Mouse (Mus musculus) forebrain, embryonic 15.5 days (tissue): ENCODE measurements around the gene Galnt17. TPM values are rescaled to one million over a fixed set of nuclear protein-coding genes. Genes with fewer than 3 reads are reported as not detected.

Source experiments
- ATAC-seq: fragments of 200-750 bp; cut with Nextera tagmentation; replicated peaks from 2 replicates; pipeline ENCODE4 v1.8.0; 2017; ENCODE audit warnings: mild to moderate bottlenecking, moderate TSS enrichment, moderate library complexity
- H3K27ac ChIP-seq: fragments of 300-500 bp; sonication (generic); replicated peaks from 2 replicates; pipeline ENCODE4 v1.5.1; 2015; ENCODE audit warnings: mild to moderate bottlenecking, inconsistent platforms
- H3K27me3 ChIP-seq: fragments of 300-500 bp; sonication (generic); 2 replicates; pipeline ENCODE4 v1.6.1; 2015; ENCODE audit warnings: inconsistent platforms
- H3K36me3 ChIP-seq: fragments of 300-500 bp; sonication (generic); 2 replicates; pipeline ENCODE4 v1.6.1; 2015; ENCODE audit warnings: mild to moderate bottlenecking, inconsistent platforms
- H3K4me1 ChIP-seq: fragments of 300-500 bp; sonication (generic); 2 replicates; pipeline ENCODE4 v1.6.1; 2015; ENCODE audit warnings: inconsistent platforms
- H3K4me2 ChIP-seq: fragments of 300-500 bp; sonication (generic); replicated peaks from 2 replicates; pipeline ENCODE4 v1.6.1; 2015; ENCODE audit warnings: mild to moderate bottlenecking, inconsistent platforms
- H3K4me3 ChIP-seq: fragments of 300-500 bp; sonication (generic); 2 replicates; pipeline ENCODE4 v1.5.1; 2015; ENCODE audit warnings: mild to moderate bottlenecking, inconsistent platforms
- H3K9ac ChIP-seq: fragments of 300-500 bp; sonication (generic); replicated peaks from 2 replicates; pipeline ENCODE4 v1.6.1; 2015; ENCODE audit warnings: mild to moderate bottlenecking, inconsistent platforms
- H3K9me3 ChIP-seq: fragments of 300-500 bp; sonication (generic); 2 replicates; pipeline ENCODE4 v1.6.1; 2016; ENCODE audit warnings: inconsistent platforms
- WGBS: fragments of 180-500 bp; shearing (Covaris S2); methylation state at CpG from one replicate; pipeline ENCODE4 v1.1.7; 2015; ENCODE audit warnings: mixed read lengths; 5-methylcytosine and 5-hydroxymethylcytosine counted together
- polyA plus RNA-seq: library from polyadenylated mRNA; unstranded; fragments of >200 nt; fragmentation: Nextera tagmentation; extraction: Ambion mirVana; gene quantifications from 2 replicates; pipeline ENCODE4 v1.2.1, GENCODE M21; 2015

The Galnt17 gene
- polyA plus RNA-seq, 1 experiment from 2014 or later: 10.0 TPM

GRCm38 (mm10) chr5:131287091-131287490 is 21.2 kb downstream of the Galnt17 start:
- Histone ChIP-seq H3K4me3 (no peak overlapping the region), H3K9me3 (no peaks in the 10 kb centered on the region), H3K27me3 (no peaks in the 10 kb centered on the region), H3K27ac (no peak overlapping the region), H3K4me1 (no peaks in the 10 kb centered on the region; the same call in 1 of the 2 replicates), H3K9ac (no peak overlapping the region), H3K36me3 (no peaks in the 10 kb centered on the region), H3K4me2 (no peak overlapping the region)
- 89% methylated on average over 6 of the region's 6 CpGs for WGBS
- no peak for ATAC-seq

GRCm38 (mm10) chr5:131286680-131287079 is 21.6 kb downstream of the Galnt17 start:
- H3K4me3 ChIP-seq: no peak overlapping the region
- WGBS: 96% methylated on average over 2 of the region's 2 CpGs
- H3K4me2 ChIP-seq: no peak overlapping the region
- no peak overlapping the region for H3K9ac ChIP-seq
- H3K27ac ChIP-seq: no peak overlapping the region
- ATAC-seq: no peak
- H3K4me1 ChIP-seq: no peaks in the 10 kb centered on the region; the same call in 1 of the 2 replicates
- H3K27me3 ChIP-seq: no peaks in the 10 kb centered on the region
- H3K36me3 ChIP-seq: no peaks in the 10 kb centered on the region
- no peaks in the 10 kb centered on the region for H3K9me3 ChIP-seq

- no peaks in the 10 kb centered on the region for H3K27me3 ChIP-seq
- 49% methylated on average over 2 of the region's 2 CpGs for WGBS
- peak overlapping the region; percentile 37; the same call in 1 of the 2 replicates for H3K27ac ChIP-seq
- no peak overlapping the region for H3K4me3 ChIP-seq
- no peak for ATAC-seq
- H3K4me2 ChIP-seq: no peak overlapping the region
- H3K9ac ChIP-seq: no peak overlapping the region
- H3K9me3 ChIP-seq: no peaks in the 10 kb centered on the region
- peaks cover 20% of the 10 kb centered on the region for H3K4me1 ChIP-seq
- no peaks in the 10 kb centered on the region for H3K36me3 ChIP-seq
These were observed 27.9 kb downstream of the Galnt17 start for GRCm38 (mm10) chr5:131280349-131280748.

DNA sequence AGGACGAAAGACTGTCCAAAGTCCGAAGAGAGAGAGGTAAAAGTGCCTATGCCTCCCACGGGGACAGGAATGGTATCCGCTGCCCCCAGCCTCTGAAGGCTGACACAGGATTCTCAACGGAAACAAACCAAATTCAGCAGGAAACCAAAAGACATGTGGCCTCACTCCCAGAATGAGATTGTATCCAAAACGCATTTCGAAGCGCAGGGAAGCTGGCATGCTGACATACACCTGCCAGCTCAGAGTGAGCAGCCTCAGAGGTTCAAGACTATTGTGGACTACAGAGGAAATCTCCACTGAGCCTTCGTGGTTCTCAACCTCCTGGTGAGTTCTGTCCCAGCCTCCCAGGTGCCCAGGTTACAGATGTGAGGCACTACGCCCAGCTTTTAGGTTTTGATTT is 29.0 kb downstream of the Galnt17 start:
- H3K36me3 ChIP-seq: no peaks in the 10 kb centered on the region
- H3K27ac ChIP-seq: no peak overlapping the region
- no peak overlapping the region for H3K4me2 ChIP-seq
- H3K9ac ChIP-seq: no peak overlapping the region
- WGBS: 74% methylated on average over 10 of the region's 10 CpGs
- no peak overlapping the region for H3K4me3 ChIP-seq
- peaks cover 20% of the 10 kb centered on the region for H3K4me1 ChIP-seq
- H3K27me3 ChIP-seq: no peaks in the 10 kb centered on the region
- H3K9me3 ChIP-seq: no peaks in the 10 kb centered on the region
- no peak for ATAC-seq

- Histone ChIP-seq H3K27ac (peak overlapping the region; percentile 12; the same call in 1 of the 2 replicates), H3K36me3 (no peaks in the 10 kb centered on the region), H3K9me3 (no peaks in the 10 kb centered on the region), H3K27me3 (no peaks in the 10 kb centered on the region), H3K4me1 (peaks cover 20% of the 10 kb centered on the region), H3K4me2 (no peak overlapping the region), H3K9ac (no peak overlapping the region), H3K4me3 (no peak overlapping the region)
- WGBS: 24% methylated on average over 7 of the region's 7 CpGs
- no peak for ATAC-seq
These were observed 31.1 kb downstream of the Galnt17 start for GRCm38 (mm10) chr5:131277227-131277626.

- Histone ChIP-seq H3K27me3 (no peaks in the 10 kb centered on the region), H3K4me3 (no peak overlapping the region), H3K9ac (no peak overlapping the region), H3K9me3 (no peaks in the 10 kb centered on the region), H3K4me1 (0 out of 2 replicates have a peak, but pooled peaks cover 5% of the 10 kb centered on the region), H3K36me3 (no peaks in the 10 kb centered on the region), H3K27ac (no peak overlapping the region), H3K4me2 (no peak overlapping the region)
- WGBS: 71% methylated on average over 2 of the region's 2 CpGs
- no peak for ATAC-seq
These were observed 42.0 kb downstream of the Galnt17 start for GRCm38 (mm10) chr5:131266291-131266690.

DNA sequence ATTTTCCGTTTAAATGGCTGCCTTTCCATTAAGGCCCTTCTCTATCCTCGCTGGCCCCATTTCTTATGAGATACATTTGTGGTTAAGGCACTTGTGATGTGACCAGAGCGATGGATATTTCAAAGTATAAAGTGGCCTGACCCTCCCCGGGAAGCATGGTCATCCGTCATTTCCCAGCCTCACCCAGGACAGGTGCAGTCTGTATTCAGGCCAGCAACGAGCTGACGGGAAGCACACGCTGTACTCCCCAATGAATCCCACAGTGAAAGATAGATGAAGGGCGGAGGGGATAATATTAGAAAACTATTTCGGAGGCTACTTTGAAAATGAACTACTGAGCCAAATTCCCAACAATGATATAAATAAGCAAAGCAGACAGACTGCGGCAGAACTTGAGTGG is 44.2 kb downstream of the Galnt17 start:
- 92% methylated on average over 11 of the region's 11 CpGs for WGBS
- no peak for ATAC-seq
- H3K36me3 ChIP-seq: no peaks in the 10 kb centered on the region

GRCm38 (mm10) chr5:131250701-131251636 is 57.3 kb downstream of the Galnt17 start:
- 86% methylated on average over 8 of the region's 8 CpGs for WGBS
- no peak overlapping the region for H3K4me2 ChIP-seq
- H3K27me3 ChIP-seq: no peaks in the 10 kb centered on the region
- no peak for ATAC-seq
- H3K4me1 ChIP-seq: no peaks in the 10 kb centered on the region
- H3K4me3 ChIP-seq: no peak overlapping the region
- no peak overlapping the region for H3K27ac ChIP-seq
- H3K36me3 ChIP-seq: no peaks in the 10 kb centered on the region
- no peaks in the 10 kb centered on the region for H3K9me3 ChIP-seq
- H3K9ac ChIP-seq: no peak overlapping the region

More for the DNA sequence above, 44.2 kb downstream of the Galnt17 start:
- Histone ChIP-seq H3K4me2 (no peak overlapping the region), H3K9me3 (no peaks in the 10 kb centered on the region), H3K27ac (no peak overlapping the region), H3K4me1 (peaks cover 3% of the 10 kb centered on the region; the same call in 1 of the 2 replicates), H3K4me3 (no peak overlapping the region), H3K27me3 (no peaks in the 10 kb centered on the region), H3K9ac (no peak overlapping the region)

- 94% methylated on average over 3 of the region's 3 CpGs for WGBS
- H3K36me3 ChIP-seq: no peaks in the 10 kb centered on the region
- no peaks in the 10 kb centered on the region for H3K4me1 ChIP-seq
- ATAC-seq: no peak
- H3K27me3 ChIP-seq: no peaks in the 10 kb centered on the region
- no peak overlapping the region for H3K27ac ChIP-seq
- H3K9me3 ChIP-seq: no peaks in the 10 kb centered on the region
- H3K4me2 ChIP-seq: no peak overlapping the region
- H3K9ac ChIP-seq: no peak overlapping the region
- no peak overlapping the region for H3K4me3 ChIP-seq
These were observed 59.9 kb downstream of the Galnt17 start for GRCm38 (mm10) chr5:131248416-131248815.

DNA sequence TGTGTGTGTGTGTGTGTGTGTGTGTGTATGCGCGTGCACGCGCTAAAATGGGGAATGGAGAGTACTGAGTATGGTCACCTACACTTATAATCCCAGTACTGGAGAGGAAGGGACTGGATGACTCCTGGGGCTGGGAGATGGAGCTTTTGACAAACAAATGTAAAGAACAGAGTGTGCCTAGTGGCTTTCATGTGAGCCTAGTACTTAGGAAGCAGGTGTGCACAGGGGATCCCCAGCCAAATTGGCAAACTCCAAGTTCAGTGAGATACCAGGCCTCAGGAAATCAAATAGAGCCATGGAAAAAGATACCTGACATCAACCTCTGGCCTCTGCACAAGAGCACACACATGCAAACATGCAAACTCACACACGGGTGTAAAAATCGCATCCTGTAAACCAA is 61.7 kb downstream of the Galnt17 start:
- Histone ChIP-seq H3K27ac (no peak overlapping the region), H3K4me3 (no peak overlapping the region), H3K36me3 (no peaks in the 10 kb centered on the region), H3K4me1 (no peaks in the 10 kb centered on the region), H3K9ac (no peak overlapping the region), H3K4me2 (no peak overlapping the region), H3K9me3 (no peaks in the 10 kb centered on the region), H3K27me3 (no peaks in the 10 kb centered on the region)
- no peak for ATAC-seq
- WGBS: 97% methylated on average over 6 of the region's 6 CpGs

DNA sequence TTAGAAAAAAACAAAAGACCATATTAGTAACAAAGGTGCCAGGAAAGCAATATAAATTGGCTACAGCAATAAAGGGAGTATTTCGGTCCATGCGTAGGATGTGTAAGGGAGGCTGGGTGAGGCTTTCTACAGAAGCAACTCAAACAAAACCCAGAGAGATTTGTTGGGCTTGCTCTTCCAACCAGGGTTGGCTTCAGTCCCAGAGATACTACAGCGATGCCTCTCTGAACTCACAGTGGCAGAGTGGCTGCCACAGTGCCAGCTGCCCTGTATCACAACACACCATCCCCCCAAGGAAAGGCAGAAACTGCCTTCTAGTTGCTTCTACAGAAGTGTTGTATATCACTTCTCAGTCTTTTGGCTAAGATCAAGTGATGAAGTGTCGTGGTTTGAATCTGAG is 66.6 kb downstream of the Galnt17 start:
- Histone ChIP-seq H3K9ac (no peak overlapping the region), H3K9me3 (no peaks in the 10 kb centered on the region), H3K36me3 (no peaks in the 10 kb centered on the region), H3K27me3 (no peaks in the 10 kb centered on the region), H3K4me1 (no peaks in the 10 kb centered on the region), H3K4me3 (no peak overlapping the region), H3K4me2 (no peak overlapping the region), H3K27ac (0 out of 2 replicates have a peak overlapping the region, but pooled peaks have one; percentile 32)
- no peak for ATAC-seq
- WGBS: 68% methylated on average over 4 of the region's 4 CpGs

- Histone ChIP-seq H3K27ac (no peak overlapping the region), H3K9ac (no peak overlapping the region), H3K4me2 (no peak overlapping the region), H3K36me3 (no peaks in the 10 kb centered on the region), H3K9me3 (no peaks in the 10 kb centered on the region), H3K4me1 (no peaks in the 10 kb centered on the region), H3K4me3 (no peak overlapping the region), H3K27me3 (no peaks in the 10 kb centered on the region)
- ATAC-seq: no peak
- WGBS: 95% methylated on average over 3 of the region's 3 CpGs
These were observed 68.5 kb downstream of the Galnt17 start for GRCm38 (mm10) chr5:131239813-131240212.
